Mouse (Mus musculus) olfactory bulb, adult 2 months (tissue): ENCODE results near the gene Etl4. TPM values are rescaled to one million over a fixed set of nuclear protein-coding genes. Genes with fewer than 3 reads are reported as not detected.
"Not testable (repeated sequence)": the region's sequence is repeated elsewhere in the genome, so short reads cannot be mapped to it uniquely, and the experiment has no call there.

ENCODE experiments used
- H3K27ac ChIP-seq: fragments of 200-500 bp; 2 replicates; pipeline ENCODE4 v1.5.1; 2012; ENCODE audit warnings: low read depth, low read length; ENCODE audit not compliant: insufficient read depth
- H3K4me1 ChIP-seq: fragments of 200-500 bp; 2 replicates; pipeline ENCODE4 v1.6.1; 2012; ENCODE audit warnings: low read length; ENCODE audit not compliant: control insufficient read depth, insufficient read depth
- H3K4me3 ChIP-seq: fragments of 200-500 bp; 2 replicates; pipeline ENCODE4 v1.5.1; 2012; ENCODE audit warnings: mild to moderate bottlenecking, low read depth, low read length, moderate library complexity; ENCODE audit not compliant: insufficient read depth
- CTCF ChIP-seq: fragments of 200-500 bp; IDR thresholded peaks from 2 replicates; pipeline ENCODE4 v1.5.1; 2012; ENCODE audit warnings: low read depth, mild to moderate bottlenecking, low read length, moderate library complexity; ENCODE audit not compliant: insufficient read depth
- POLR2A ChIP-seq: fragments of 200-500 bp; IDR thresholded peaks from 2 replicates; pipeline ENCODE4 v1.6.1; 2012; ENCODE audit warnings: mild to moderate bottlenecking, low read depth, low read length, moderate library complexity; ENCODE audit not compliant: insufficient read depth
- WGBS: fragments of 180-500 bp; shearing (Covaris S2); methylation state at CpG from one replicate; pipeline ENCODE4 v1.1.7; 2018; 5-methylcytosine and 5-hydroxymethylcytosine counted together
- polyA plus RNA-seq: library from polyadenylated mRNA; stranded (reverse); fragments of >200 nt; gene quantifications from 2 replicates; pipeline ENCODE4 v1.2.4, GENCODE M21; 2012; ENCODE audit warnings: low replicate concordance; ENCODE audit not compliant: missing spikeins, insufficient read depth, insufficient read length

The Etl4 gene
- polyA plus RNA-seq, 1 experiment: not detected

- H3K27ac ChIP-seq: no peak overlapping the region
- 24% methylated on average over 2 of the region's 2 CpGs for WGBS
Measured at GRCm38 (mm10) chr2:20131792-20132191, 222.2 kb downstream of the Etl4 start.

GRCm38 (mm10) chr2:20138426-20138825 is 228.8 kb downstream of the Etl4 start:
- WGBS: 65% methylated on average over 1 of the region's 1 CpGs
- Histone ChIP-seq H3K4me1 (no peaks in the 10 kb centered on the region), H3K27ac (no peak overlapping the region), H3K4me3 (no peak overlapping the region)
- TF ChIP-seq CTCF: no peak
- TF ChIP-seq POLR2A: no peak

More at GRCm38 (mm10) chr2:20131792-20132191, 222.2 kb downstream of the Etl4 start:
- H3K4me3 ChIP-seq: no peak overlapping the region
- no peaks in the 10 kb centered on the region for H3K4me1 ChIP-seq
- TF ChIP-seq POLR2A (no peak), CTCF (no peak)

GRCm38 (mm10) chr2:20145368-20145767 is 235.8 kb downstream of the Etl4 start:
- TF ChIP-seq CTCF: no peak
- TF ChIP-seq POLR2A: no peak
- Histone ChIP-seq H3K27ac (no peak overlapping the region), H3K4me3 (no peak overlapping the region), H3K4me1 (peaks cover 3% of the 10 kb centered on the region; the same call in 1 of the 2 replicates)
- WGBS: 38% methylated on average over 4 of the region's 4 CpGs

GRCm38 (mm10) chr2:20167073-20167472 is 257.5 kb downstream of the Etl4 start:
- no peaks in the 10 kb centered on the region for H3K4me1 ChIP-seq
- WGBS: 60% methylated on average over 1 of the region's 1 CpGs
- no peak overlapping the region for H3K27ac ChIP-seq
- TF ChIP-seq CTCF (no peak), POLR2A (no peak)
- no peak overlapping the region for H3K4me3 ChIP-seq

- 65% methylated on average over 5 of the region's 5 CpGs for WGBS
- Histone ChIP-seq H3K4me1 (no peaks in the 10 kb centered on the region), H3K27ac (no peak overlapping the region), H3K4me3 (no peak overlapping the region)
- TF ChIP-seq CTCF: no peak
- TF ChIP-seq POLR2A: no peak
Measured at GRCm38 (mm10) chr2:20167566-20167965, 258.0 kb downstream of the Etl4 start.

- TF ChIP-seq CTCF: no peak
- TF ChIP-seq POLR2A: no peak
- 86% methylated on average over 4 of the region's 4 CpGs for WGBS
- no peak overlapping the region for H3K4me3 ChIP-seq
- H3K4me1 ChIP-seq: no peaks in the 10 kb centered on the region
- no peak overlapping the region for H3K27ac ChIP-seq
Measured at GRCm38 (mm10) chr2:20168156-20168555, 258.6 kb downstream of the Etl4 start.

- H3K4me3 ChIP-seq, H3K4me1 ChIP-seq, H3K27ac ChIP-seq: not testable (repeated sequence)
- WGBS: 80% methylated on average over 6 of the region's 6 CpGs
Measured at GRCm38 (mm10) chr2:20176456-20177184, 267.0 kb downstream of the Etl4 start.

- H3K4me1 ChIP-seq, H3K27ac ChIP-seq: not testable (repeated sequence)
Measured at GRCm38 (mm10) chr2:20177236-20177635, 267.7 kb downstream of the Etl4 start.

GRCm38 (mm10) chr2:20180561-20180960 is 271.0 kb downstream of the Etl4 start:
- not testable (repeated sequence) for H3K4me3 ChIP-seq, H3K27ac ChIP-seq, H3K4me1 ChIP-seq
- WGBS: 94% methylated on average over 5 of the region's 5 CpGs

More at GRCm38 (mm10) chr2:20177236-20177635, 267.7 kb downstream of the Etl4 start:
- not testable (repeated sequence) for H3K4me3 ChIP-seq
- WGBS: 88% methylated on average over 3 of the region's 3 CpGs

- not testable (repeated sequence) for H3K27ac ChIP-seq, H3K4me3 ChIP-seq, H3K4me1 ChIP-seq
- 94% methylated on average over 7 of the region's 7 CpGs for WGBS
Measured at GRCm38 (mm10) chr2:20187223-20187622, 277.6 kb downstream of the Etl4 start.

- TF ChIP-seq CTCF: no peak
- no peak for TF ChIP-seq POLR2A
- H3K4me3 ChIP-seq: no peak overlapping the region
- no peak overlapping the region for H3K27ac ChIP-seq
- 83% methylated on average over 7 of the region's 7 CpGs for WGBS
- H3K4me1 ChIP-seq: no peaks in the 10 kb centered on the region
Measured at GRCm38 (mm10) chr2:20203011-20203410, 293.4 kb downstream of the Etl4 start.
